Mouse (Mus musculus) lung, postnatal 0 days (tissue): ENCODE measurements at regions not wholly inside any gene's neighbourhood (a gene's known extent, or its start where the extent isn't known, plus 50 kb on each side); places are given as distances from the start of the nearest gene placed in this dataset.

Source experiments
- CTCF ChIP-seq: IDR thresholded peaks from 2 replicates; pipeline ENCODE4 v1.5.1; 2016; ENCODE audit warnings: antibody characterized with exemption, mild to moderate bottlenecking
- EP300 ChIP-seq: IDR thresholded peaks from 2 replicates; pipeline ENCODE4 v1.6.1; 2016; ENCODE audit warnings: antibody characterized with exemption, mild to moderate bottlenecking, control low read depth

DNA sequence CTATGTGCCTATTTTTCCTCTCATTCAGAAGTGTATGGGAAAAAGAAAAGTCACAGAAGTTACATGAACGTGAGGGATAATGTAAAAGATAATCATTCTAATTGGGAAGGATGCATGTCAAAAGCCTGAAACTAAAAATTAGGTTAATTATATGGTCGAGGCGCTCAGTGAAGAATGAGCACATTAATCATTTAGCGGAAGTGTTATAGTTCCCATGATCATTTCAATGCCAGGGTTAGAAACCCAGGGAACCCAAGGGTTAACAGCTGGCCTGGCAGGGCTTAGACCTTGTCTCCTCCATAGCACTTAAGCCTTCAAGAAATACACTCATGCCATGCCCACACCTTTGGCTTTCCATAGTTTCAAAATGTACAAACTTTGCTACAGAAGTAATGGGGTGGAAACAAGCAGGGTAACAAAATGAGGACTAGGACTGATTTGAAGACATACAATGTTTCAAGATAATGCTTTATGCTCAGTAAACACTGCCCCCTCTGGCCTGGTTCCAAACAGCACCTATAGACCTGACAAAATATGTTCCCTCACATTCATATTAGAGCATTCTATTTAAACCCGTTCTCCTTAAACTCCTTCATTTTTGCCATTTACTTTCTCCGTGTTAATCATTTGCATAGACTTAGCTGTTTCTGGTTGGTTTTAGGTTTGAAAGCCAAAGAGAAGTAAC, 240.6 kb upstream of the Tenm3 start:
- TF ChIP-seq EP300: no peak
- no peak for TF ChIP-seq CTCF
